Mouse (Mus musculus): Measurements from ENCODE around the gene Rin2. TPM values are rescaled to one million over a fixed set of nuclear protein-coding genes. Genes with fewer than 3 reads are reported as not detected.

The Rin2 gene
- polyA plus RNA-seq, 1 experiment: 6.3 TPM

DNA sequence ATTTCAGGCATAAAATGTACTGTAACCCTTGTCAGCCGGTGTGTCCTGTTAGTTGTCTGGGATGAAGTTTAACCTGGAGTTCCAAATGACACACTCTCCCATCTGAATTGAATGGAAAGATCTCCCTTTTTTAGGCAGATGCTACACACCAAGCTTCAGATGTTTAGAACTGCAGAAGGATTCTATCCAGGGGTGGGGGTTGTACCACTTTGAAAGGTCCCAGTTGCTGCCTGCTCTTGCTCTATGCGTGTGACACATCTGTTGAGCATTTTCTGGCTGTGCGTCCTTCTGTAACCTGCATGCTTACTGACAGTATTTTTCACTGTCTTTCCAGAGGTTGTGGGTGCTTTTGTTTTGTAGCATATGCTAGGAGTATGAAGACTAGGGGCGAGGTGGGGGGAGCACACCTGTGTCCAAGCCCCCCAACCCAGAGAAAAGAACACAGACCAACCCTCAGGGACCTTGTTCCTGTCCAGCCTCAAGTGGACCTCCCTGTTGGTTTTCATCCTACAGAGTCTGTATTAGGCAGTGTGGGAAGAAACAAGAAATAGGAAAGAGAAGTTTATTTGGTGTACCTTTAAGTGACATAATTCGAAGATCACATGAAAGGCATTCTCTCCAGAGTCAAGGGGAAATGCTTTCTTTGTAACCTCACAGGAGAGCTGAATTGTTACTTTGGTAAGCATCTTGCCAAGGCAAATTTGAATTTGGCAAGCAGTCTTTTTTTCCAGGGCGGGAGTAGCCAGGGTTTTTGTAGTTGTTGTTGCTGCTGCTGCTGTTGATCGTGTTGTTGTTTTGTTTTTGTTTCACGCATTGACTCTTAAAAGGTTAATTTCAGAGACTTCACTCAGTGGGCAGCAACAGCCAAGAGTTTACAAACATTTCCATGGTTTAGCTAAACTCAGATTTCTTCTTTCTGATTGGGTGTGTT lies 186.4 kb downstream of the Rin2 start:
- 15% methylated on average over 8 of the region's 8 CpGs for WGBS
- H3K36me3 ChIP-seq (ENCODE audit: control insufficient read depth, insufficient read depth, low read length): peaks cover 5% of the 10 kb centered on the region
- H3K4me1 ChIP-seq (ENCODE audit: control insufficient read depth, insufficient read depth, insufficient read length, low read length): peaks cover 36% of the 10 kb centered on the region; the same call in 1 of the 2 replicates
- H3K4me3 ChIP-seq (ENCODE audit: low read depth, low read length): peak overlapping the region; percentile 78
- peak overlapping the region; percentile 91 for H3K27ac ChIP-seq (ENCODE audit: insufficient read depth, low read depth, low read length)
- no peaks in the 10 kb centered on the region for H3K27me3 ChIP-seq (ENCODE audit: control insufficient read depth, insufficient read depth, low read length)
- TF ChIP-seq POLR2A (IDR thresholded peaks at IDR 0.05; ENCODE audit: low read depth, low read length): no peak
- TF ChIP-seq CTCF (IDR thresholded peaks at IDR 0.05; ENCODE audit: extremely low read depth, insufficient read length, insufficient replicate concordance, low read depth, low read length): no peak

DNA sequence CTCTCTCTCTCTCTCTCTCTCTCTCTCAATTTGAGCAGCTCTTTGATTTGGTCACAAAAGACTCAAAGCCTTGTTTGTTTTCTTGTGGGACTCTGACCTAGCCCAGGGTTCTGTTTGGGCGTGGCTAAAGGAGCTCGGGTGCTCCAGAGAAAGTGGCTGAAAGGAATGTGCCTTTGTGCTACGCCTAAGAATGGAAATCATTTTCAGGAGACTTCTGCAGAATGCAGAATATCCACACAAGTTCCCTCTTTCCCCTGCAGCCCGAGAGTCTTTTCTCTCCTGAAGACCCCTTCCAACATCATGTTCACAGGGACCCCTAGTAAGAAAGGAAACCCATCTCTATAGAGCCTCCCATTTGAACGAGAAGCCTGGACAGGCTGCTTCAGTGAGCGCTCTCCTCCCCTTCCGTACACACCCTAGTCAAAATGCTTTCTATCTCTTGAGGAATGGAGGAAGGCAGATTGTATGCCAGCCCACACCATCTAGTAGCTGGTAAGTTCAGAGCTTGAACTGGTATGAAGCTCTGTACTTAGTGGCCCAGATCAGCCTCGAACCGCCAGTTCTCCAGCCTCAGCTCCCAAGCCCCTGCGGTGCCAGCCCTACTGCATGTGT lies 187.3 kb downstream of the Rin2 start:
- H3K27me3 ChIP-seq (ENCODE audit: control insufficient read depth, insufficient read depth, low read length): no peaks in the 10 kb centered on the region
- 15% methylated on average over 10 of the region's 10 CpGs for WGBS
- TF ChIP-seq CTCF (IDR thresholded peaks at IDR 0.05; ENCODE audit: extremely low read depth, insufficient read length, insufficient replicate concordance, low read depth, low read length) (no peak), POLR2A (IDR thresholded peaks at IDR 0.05; ENCODE audit: low read depth, low read length) (no peak)
- H3K36me3 ChIP-seq (ENCODE audit: control insufficient read depth, insufficient read depth, low read length): peaks cover 10% of the 10 kb centered on the region
- H3K27ac ChIP-seq (ENCODE audit: insufficient read depth, low read depth, low read length): peak overlapping the region; percentile 91
- peak overlapping the region; percentile 57 for H3K4me3 ChIP-seq (ENCODE audit: low read depth, low read length)
- H3K4me1 ChIP-seq (ENCODE audit: control insufficient read depth, insufficient read depth, insufficient read length, low read length): peaks cover 36% of the 10 kb centered on the region; the same call in 1 of the 2 replicates

DNA sequence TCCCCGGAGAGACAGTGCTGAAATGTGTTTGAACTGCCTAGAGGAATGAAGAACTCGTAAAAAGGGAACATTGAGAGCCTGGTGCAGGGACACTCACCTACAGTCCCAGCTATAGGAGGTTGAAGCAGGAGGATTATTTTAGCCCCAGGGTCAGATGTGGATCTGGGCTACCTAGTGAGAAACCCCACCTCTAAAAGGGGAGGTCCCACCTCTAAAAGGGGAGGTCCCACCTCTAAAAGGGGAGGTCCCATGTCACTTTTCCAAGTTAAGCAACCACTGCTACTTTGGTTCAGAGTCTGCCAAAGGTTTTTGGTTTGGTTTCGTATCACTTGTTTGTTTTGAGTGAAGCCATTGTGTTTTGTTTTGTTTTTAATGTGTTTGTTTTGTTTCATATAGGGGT lies 190.3 kb downstream of the Rin2 start:
- Histone ChIP-seq H3K4me1 (ENCODE audit: control insufficient read depth, insufficient read depth, insufficient read length, low read length) (peaks cover 12% of the 10 kb centered on the region; the same call in 1 of the 2 replicates), H3K27ac (ENCODE audit: insufficient read depth, low read depth, low read length) (no peak overlapping the region), H3K36me3 (ENCODE audit: control insufficient read depth, insufficient read depth, low read length) (peaks cover 19% of the 10 kb centered on the region), H3K27me3 (ENCODE audit: control insufficient read depth, insufficient read depth, low read length) (no peaks in the 10 kb centered on the region), H3K4me3 (ENCODE audit: low read depth, low read length) (no peak overlapping the region)
- no peak for TF ChIP-seq POLR2A (IDR thresholded peaks at IDR 0.05; ENCODE audit: low read depth, low read length)
- no peak for TF ChIP-seq CTCF (IDR thresholded peaks at IDR 0.05; ENCODE audit: extremely low read depth, insufficient read length, insufficient replicate concordance, low read depth, low read length)
- WGBS: 74% methylated on average over 3 of the region's 3 CpGs

DNA sequence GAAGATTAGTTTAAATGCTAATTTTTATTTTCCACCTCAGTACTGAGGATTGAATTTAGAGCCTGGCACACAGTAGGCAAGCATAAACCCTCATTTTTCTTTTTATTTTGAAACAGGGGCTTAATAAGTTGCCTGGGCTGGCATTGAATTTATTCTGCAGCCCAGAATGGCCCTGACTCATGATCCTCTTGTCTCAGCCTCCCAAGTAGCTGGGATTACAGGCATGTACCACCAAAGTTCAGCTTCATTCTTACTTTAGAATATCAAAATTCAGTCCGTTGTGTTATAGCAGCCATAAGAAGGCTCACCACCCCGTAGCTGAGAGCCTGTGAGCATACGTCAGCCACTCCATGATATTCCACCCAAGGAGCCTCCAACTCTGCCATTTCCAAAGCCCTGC lies 191.2 kb downstream of the Rin2 start:
- H3K4me3 ChIP-seq (ENCODE audit: low read depth, low read length): no peak overlapping the region
- H3K27me3 ChIP-seq (ENCODE audit: control insufficient read depth, insufficient read depth, low read length): no peaks in the 10 kb centered on the region
- WGBS: 97% methylated on average over 3 of the region's 3 CpGs
- no peak for TF ChIP-seq CTCF (IDR thresholded peaks at IDR 0.05; ENCODE audit: extremely low read depth, insufficient read length, insufficient replicate concordance, low read depth, low read length)
- no peak for TF ChIP-seq POLR2A (IDR thresholded peaks at IDR 0.05; ENCODE audit: low read depth, low read length)
- H3K36me3 ChIP-seq (ENCODE audit: control insufficient read depth, insufficient read depth, low read length): peaks cover 19% of the 10 kb centered on the region
- H3K4me1 ChIP-seq (ENCODE audit: control insufficient read depth, insufficient read depth, insufficient read length, low read length): peaks cover 11% of the 10 kb centered on the region; the same call in 1 of the 2 replicates
- no peak overlapping the region for H3K27ac ChIP-seq (ENCODE audit: insufficient read depth, low read depth, low read length)

DNA sequence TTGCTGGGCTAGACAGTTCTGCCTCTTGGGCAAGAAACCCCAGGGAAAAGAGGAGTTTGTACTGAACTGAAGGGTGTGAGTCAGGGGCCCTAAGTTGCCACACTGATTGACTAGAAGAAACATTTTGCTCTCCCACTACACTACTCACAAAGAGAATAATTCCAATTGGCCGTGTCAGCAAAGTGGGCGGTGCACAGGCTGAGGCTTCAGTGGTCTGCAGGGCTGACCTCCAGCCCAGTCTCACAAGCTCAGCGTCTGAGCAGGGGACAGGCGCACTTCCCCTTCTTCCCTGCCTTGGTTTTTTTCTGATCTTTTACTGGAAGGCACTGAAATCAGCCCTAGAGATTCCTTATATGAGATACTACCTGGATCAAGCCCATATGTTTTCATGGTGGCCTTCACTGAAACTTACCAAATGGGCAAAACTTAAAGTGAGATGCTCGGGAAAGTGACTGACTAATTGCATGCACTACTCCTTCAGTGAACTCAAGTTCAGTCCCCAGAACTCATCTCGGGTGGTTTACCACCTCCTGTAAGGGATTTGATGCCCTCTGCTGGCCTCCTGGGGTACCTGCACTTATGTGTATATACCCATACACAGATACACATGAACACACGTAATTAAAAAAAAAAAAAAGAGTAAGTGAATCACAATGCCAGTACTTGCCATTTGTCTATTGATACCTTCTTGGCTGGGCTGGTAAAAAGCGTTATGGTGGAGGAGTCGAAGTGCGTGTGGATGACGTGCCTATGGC lies 191.9 kb downstream of the Rin2 start:
- no peak overlapping the region for H3K4me3 ChIP-seq (ENCODE audit: low read depth, low read length)
- WGBS: 94% methylated on average over 11 of the region's 11 CpGs
- no peak overlapping the region for H3K27ac ChIP-seq (ENCODE audit: insufficient read depth, low read depth, low read length)
- peaks cover 19% of the 10 kb centered on the region for H3K36me3 ChIP-seq (ENCODE audit: control insufficient read depth, insufficient read depth, low read length)
- H3K27me3 ChIP-seq (ENCODE audit: control insufficient read depth, insufficient read depth, low read length): no peaks in the 10 kb centered on the region
- H3K4me1 ChIP-seq (ENCODE audit: control insufficient read depth, insufficient read depth, insufficient read length, low read length): peaks cover 10% of the 10 kb centered on the region; the same call in 1 of the 2 replicates
- TF ChIP-seq POLR2A (IDR thresholded peaks at IDR 0.05; ENCODE audit: low read depth, low read length) (no peak), CTCF (IDR thresholded peaks at IDR 0.05; ENCODE audit: extremely low read depth, insufficient read length, insufficient replicate concordance, low read depth, low read length) (peak; percentile 16; the same call in 1 of the 2 replicates)

DNA sequence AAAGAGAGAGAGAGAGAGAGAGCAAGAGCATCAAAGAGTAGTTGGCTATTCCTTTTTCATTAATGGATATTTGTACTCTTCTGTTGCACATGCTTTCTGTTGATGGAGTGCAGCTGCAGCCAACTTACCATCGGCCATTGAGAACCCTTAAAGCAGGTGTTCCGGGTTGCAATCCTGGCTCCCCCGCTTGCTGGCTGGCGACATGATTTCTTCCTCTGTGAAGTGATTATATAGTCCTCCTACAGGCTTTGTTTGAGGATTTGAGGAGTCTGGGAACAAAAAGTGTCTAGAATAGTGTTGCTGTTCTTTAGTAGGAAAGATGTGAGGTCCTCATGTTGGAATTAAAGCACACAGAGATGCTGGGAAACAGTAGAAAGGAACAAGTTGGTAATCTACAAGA lies 196.3 kb downstream of the Rin2 start:
- Histone ChIP-seq H3K4me1 (ENCODE audit: control insufficient read depth, insufficient read depth, insufficient read length, low read length) (peaks cover 10% of the 10 kb centered on the region; the same call in 1 of the 2 replicates), H3K4me3 (ENCODE audit: low read depth, low read length) (no peak overlapping the region), H3K27me3 (ENCODE audit: control insufficient read depth, insufficient read depth, low read length) (no peaks in the 10 kb centered on the region), H3K27ac (ENCODE audit: insufficient read depth, low read depth, low read length) (no peak overlapping the region), H3K36me3 (ENCODE audit: control insufficient read depth, insufficient read depth, low read length) (peaks cover 22% of the 10 kb centered on the region)
- no peak for TF ChIP-seq CTCF (IDR thresholded peaks at IDR 0.05; ENCODE audit: extremely low read depth, insufficient read length, insufficient replicate concordance, low read depth, low read length)
- 52% methylated on average over 4 of the region's 4 CpGs for WGBS

Data from small intestine, adult 2 months (tissue).